Mouse (Mus musculus) brain, embryonic 14.5 days (tissue): ENCODE data around the gene Cox14. TPM values are rescaled to one million over a fixed set of nuclear protein-coding genes. Genes with fewer than 3 reads are reported as not detected.

ENCODE experiments used
- DNase-seq: peaks from one replicate; pipeline ENCODE4 v3.0.0-alpha.2; 2011; ENCODE audit warnings: low read depth
- CTCF ChIP-seq: fragments of 200-500 bp; IDR thresholded peaks from 2 replicates; pipeline ENCODE4 v1.5.1; 2012; ENCODE audit warnings: inconsistent platforms, mild to moderate bottlenecking, moderate library complexity, borderline replicate concordance; ENCODE audit not compliant: insufficient read depth, insufficient read length; ENCODE audit errors: extremely low read depth
- POLR2A ChIP-seq: fragments of 200-500 bp; IDR thresholded peaks from 2 replicates; pipeline ENCODE4 v1.6.1; 2012; ENCODE audit warnings: mild to moderate bottlenecking, inconsistent platforms, borderline replicate concordance; ENCODE audit not compliant: poor library complexity, insufficient read depth, insufficient read length, severe bottlenecking; ENCODE audit errors: extremely low read depth
- polyA plus RNA-seq: library from polyadenylated mRNA; depleted of rRNA; stranded (reverse); fragments of >200 nt; gene quantifications from 2 replicates; pipeline ENCODE4 v1.2.3, GENCODE M21; 2012

The Cox14 gene
- polyA plus RNA-seq, 1 experiment: 149 TPM

DNA sequence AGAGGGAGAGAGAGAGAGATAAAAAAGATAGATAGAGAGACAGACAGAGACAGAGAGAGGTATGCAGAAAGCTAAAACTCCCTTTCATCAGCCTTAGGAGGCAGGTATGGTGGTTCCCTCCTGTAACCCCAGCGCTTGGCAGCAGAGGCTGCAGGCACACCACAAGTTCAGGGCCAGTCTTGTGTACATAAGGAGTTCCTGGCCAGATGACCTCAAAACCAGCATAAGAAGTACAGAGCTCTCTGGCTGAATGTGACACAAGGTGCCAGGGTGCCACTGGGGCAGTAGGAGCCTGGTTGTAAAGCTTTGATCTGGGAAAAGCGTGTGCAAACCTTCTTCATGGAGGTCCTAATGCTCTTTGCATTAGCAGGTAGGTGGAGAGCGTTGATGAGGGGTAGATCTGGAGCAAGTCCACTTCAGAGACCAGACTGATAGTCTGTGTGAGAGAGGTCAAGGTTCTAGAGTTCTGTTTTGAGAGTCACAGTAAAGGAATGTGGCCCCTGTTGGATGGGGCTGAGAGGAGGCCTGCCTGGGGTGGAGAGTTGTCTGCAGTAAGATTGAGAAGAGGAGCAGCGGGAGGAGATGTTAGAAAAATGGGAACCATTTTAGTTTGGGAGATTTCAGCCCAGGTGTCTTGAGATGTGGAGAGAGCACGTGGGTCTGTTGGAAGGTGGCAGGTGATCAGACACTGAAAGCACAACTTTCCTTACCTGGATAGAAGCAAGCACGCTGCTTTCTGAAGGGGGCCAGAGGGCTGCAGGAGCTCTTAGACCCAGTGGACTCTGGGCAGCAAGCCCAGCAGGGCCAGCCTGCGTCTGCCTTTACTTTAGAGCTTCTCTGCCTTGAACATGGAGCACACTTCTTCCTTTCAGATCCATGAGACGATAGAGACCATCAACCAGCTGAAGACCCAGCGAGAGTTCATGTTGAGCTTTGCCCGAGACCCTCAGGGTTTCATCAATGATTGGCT, 14.9 kb upstream of the Cox14 start:
- TF ChIP-seq POLR2A (no peak), CTCF (no peak)
- no peak for DNase-seq

DNA sequence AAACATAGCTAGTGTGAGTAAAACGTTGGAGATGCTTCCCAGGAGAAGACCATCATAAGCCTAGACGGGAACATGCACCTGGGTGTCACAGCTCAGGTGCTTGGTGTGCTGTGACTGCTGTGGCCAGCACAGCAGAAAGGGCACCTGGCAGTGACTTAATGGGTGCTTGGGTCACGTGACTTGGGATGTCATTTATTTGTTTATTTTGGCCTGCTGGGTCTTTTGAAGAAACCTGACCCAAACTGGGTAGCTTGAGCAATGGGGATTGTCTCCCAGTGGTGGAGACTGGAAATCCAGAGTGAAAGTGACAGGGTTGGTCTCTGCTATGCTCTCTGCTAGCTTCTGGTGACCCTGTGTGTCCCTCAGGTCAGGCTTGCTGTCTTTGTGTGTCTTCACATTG, 13.9 kb upstream of the Cox14 start:
- TF ChIP-seq POLR2A: no peak
- TF ChIP-seq CTCF: no peak
- DNase-seq: no peak

DNA sequence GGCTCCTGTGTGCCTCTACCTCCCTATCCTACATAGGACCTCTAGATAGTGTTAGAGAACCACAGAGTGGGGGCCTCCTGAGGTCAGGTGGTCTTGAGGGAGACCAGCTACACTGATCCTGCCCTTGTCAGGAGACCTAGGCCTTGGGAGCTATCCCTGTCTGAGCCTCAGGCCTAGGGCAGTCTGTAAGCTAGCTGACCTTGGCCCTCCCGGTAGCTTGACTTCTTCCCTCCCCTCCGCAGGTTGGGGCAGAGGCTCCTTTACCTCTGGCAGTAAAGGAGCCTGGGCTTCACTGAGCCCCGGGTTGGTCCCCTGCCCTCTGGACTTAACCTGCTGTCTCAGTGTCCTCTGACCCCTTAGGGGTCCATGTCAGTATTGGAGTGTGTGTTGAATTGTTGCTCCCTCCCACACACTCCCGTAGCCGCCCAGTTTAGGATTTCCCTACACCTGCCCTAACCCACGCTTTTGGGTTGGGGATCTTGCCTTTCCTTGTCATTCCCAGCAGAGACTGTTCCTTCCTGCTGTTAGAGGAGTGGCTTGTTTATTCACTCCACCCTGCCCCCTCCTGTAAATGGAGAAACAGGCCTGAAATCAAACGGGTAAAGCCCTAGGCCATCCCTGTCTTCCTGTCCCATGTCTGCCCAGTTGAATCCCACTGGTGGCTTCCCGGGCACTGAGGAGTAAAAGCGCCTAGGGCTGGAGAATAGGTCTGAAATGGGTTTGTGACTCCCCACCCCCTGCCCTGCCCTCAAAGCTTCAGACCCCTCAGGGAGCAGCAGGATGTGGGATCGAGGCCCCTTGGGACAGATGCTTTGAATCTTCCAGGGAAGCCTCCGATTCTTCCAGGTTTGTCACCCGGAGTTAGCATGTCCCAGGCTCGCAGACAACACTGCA, 12.5 kb upstream of the Cox14 start:
- TF ChIP-seq CTCF (no peak), POLR2A (no peak)
- no peak for DNase-seq

DNA sequence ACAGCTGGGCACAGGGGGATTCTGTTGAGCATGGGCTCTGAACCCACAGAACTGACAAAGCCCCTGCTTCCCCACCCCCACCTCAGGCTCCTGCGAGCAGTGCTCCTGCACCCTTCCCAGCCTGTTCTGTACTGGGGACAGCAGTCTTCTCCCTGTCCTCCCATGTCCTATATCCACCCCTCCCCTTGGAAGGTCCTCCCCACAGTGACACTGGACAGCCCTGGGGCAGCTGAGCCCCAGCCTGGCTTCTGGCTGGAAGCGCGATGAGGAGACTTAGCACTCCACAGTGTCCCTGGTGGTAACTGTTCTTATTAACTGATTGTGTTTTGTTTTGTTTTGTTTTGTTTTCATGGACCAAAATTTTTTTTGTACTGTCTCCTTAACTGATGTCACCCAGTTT, 11.8 kb upstream of the Cox14 start:
- TF ChIP-seq POLR2A (no peak), CTCF (no peak)
- DNase-seq: peak; percentile 5

DNA sequence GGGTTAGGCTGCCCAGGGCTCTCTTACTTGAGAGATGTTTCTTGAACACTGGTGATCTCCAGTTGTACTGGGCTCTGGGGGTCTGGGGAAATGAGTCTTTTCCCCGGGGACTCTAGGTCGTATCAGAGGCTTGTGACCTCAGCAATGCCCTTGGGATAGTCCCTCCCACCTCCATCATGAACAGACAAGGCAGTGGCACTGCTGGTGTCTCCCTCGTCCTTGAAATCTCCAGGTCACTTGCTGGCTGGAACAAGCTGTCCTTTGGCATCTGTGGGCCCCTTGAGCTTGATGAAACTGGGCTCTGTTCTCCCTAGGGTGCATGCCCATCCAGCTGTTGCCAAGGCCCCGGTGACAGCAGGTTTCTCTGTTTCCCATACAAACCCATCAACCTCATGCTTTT, 11.2 kb upstream of the Cox14 start:
- TF ChIP-seq CTCF (no peak), POLR2A (no peak)
- no peak for DNase-seq

DNA sequence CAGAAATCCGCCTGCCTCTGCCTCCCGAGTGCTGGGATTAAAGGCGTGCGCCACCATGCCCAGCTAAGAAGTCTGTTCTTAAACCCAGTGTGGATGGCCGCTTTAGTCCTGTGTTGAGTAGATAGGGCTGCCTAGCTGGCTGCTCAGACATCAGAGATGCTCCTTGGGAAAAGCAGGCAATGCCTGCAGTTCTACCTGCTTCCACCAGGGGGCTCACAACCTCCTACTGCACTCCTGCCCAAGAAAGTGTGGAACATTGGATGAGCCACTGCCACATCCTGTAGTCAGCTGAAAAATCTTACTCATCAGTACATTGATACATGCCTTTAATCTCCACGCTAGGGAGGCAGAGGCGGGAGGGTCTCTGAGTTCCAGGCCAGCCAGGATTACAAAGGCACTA, 10.6 kb upstream of the Cox14 start:
- peak; percentile 91 for DNase-seq
- TF ChIP-seq POLR2A: no peak
- TF ChIP-seq CTCF: peak; percentile 96

DNA sequence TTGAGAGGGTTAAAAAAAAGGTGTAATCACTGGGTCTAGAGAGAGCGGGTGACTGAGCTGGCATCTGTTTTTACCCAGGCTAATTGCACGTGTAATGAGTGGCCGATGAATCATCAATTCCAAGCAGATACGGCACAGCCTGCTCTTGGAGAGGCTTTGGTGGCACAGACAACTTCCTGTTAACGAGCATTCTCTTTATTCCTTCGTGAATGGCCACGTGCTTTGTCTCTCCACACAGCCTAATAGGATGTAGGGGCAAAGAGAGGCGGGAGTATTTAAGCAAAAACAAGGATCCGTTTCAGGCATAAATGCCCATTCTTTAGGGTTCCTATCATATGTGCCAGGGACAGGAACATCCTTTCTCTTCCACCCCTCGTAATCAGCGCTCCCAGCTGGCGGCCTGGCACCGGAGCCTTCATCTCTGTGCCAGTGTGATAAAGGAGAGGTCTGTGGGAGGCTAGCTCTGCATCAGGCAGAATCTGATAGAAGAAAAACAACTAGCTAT, 10.0 kb upstream of the Cox14 start:
- no peak for TF ChIP-seq POLR2A
- no peak for TF ChIP-seq CTCF
- peak; percentile 90 for DNase-seq

DNA sequence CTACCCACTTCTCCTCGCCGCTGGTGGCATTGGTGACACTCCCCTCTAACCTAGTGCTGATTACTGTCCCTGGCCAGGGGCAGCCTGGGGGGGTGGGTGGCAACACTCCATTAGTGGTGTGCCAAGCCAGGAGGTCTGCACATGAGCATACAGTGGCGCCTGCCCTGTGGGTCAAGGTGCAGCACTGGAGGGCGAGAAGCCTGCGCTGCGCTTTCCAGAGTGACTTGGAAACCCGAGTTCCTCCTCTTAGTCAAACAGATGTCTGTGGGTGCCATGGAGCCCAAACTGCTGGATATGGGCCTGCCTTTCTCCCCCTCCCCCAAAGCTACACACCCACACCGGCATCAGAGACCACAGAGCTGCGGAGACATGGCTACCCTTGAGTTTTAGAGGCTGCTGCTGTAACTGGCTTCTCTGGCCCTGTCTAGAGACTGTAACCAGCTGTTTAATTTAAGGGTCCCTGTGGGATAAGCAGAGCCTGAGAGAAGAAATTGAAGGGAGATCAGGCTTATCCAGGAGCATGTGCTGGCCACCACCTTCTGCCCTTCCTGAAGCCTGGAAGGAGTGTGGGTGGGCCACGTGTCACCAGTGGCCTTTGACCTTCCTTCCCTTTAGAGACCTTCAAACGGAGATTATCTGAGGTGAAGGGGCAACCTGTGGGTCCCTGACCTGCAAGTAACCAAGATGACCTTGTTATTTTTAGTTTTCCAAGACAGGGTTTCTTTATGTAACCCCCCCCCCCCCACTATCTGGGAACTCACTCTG, 9.3 kb upstream of the Cox14 start:
- TF ChIP-seq POLR2A (no peak), CTCF (no peak)
- DNase-seq: no peak

DNA sequence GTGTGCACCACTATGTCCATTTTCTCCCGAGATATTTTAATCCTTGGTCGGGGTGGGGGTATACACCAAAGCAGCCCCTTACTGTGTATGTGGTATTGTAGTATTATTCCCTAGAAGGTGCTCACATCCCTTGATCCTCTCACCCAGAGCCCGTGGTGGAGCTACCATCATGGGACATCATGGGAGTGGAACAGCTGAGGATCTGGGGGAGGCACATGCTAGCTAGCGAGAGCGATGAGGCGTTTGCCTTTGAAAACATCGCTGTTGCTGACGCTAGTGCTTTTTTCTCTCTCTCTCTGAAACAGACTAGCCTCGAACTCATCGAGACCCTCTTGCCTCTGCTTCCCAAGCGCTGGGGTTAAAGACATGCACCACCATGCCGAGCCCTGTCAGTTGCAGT, 8.6 kb upstream of the Cox14 start:
- no peak for TF ChIP-seq POLR2A
- TF ChIP-seq CTCF: no peak
- DNase-seq: no peak
